Mouse (Mus musculus) adrenal gland, postnatal 4 days (tissue): ENCODE measurements around the gene Gnb5. TPM values are rescaled to one million over a fixed set of nuclear protein-coding genes. Genes with fewer than 3 reads are reported as not detected.
"Not testable (repeated sequence)": the region's sequence is repeated elsewhere in the genome, so short reads cannot be mapped to it uniquely, and the experiment has no call there.

Experiments used
- DNase-seq, 2 experiments: peaks; one replicate each; pipeline ENCODE4 v3.0.0; 2021 to 2022; ENCODE audit warnings: low spot score in 2 of 2, mixed read lengths in 2 of 2
- total RNA-seq, 2 experiments: library from RNA; stranded (reverse); gene quantifications; 2 replicates each; pipeline ENCODE4 v1.2.3; 2021

Gene Gnb5
- total RNA-seq, 2 experiments from 2014 or later: 33.8 to 37.2 TPM

DNA sequence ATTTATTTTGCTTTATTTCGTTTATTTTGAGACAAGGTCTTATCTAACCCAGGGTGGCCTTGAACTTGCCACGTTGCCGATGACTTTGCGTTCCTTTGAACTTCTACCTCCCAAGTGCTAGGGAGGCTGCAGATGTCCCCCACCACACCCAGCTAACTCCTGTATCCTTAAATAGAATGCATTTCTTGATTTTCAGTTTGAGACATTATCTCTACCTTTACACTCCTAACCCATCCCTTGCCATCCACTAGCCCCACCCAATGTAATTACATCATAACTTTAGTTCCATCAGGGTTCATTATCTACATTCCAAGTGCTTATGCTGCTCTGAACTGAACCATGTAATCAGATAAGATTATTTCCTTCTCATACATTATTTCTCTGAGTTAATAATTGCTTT lies 49.7 kb downstream of the Gnb5 start:
- no peak for DNase-seq

GRCm38 (mm10) chr9:75357087-75357654 lies 51.1 kb downstream of the Gnb5 start:
- no peak for DNase-seq

GRCm38 (mm10) chr9:75361699-75362098 lies 55.6 kb downstream of the Gnb5 start:
- DNase-seq: peak; percentile 37 to 70

GRCm38 (mm10) chr9:75362201-75362600 lies 56.1 kb downstream of the Gnb5 start:
- DNase-seq: no peak

GRCm38 (mm10) chr9:75363001-75363400 lies 56.9 kb downstream of the Gnb5 start:
- no peak for DNase-seq

GRCm38 (mm10) chr9:75363702-75364101 lies 57.6 kb downstream of the Gnb5 start:
- DNase-seq: not testable (repeated sequence)

GRCm38 (mm10) chr9:75365195-75365594 lies 59.1 kb downstream of the Gnb5 start:
- no peak for DNase-seq

DNA sequence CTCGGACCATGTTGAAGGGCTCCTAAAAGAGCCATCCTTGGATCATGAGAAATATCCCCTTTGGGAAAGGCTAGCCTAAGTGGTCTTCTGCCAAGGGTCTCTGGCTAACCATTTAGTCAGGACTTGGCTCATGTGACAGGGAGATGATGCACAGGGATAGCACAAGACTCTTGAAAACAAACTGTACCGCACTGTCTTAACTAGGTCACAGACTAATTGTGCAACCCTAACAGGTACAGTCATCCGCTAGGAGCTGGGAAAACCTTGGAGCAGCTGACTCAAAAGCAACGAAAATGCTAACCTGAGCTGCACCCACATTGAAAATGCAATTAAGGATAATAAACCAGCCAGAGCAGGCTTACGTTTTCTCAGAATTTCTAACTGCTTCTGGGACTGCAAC lies 60.1 kb downstream of the Gnb5 start:
- DNase-seq: no peak

- DNase-seq: no peak
Observed at GRCm38 (mm10) chr9:75368779-75369178, 62.7 kb downstream of the Gnb5 start.

- no peak for DNase-seq
Observed at GRCm38 (mm10) chr9:75375606-75376005, 69.5 kb downstream of the Gnb5 start.

- DNase-seq: no peak
Observed at GRCm38 (mm10) chr9:75376428-75376827, 70.3 kb downstream of the Gnb5 start.

DNA sequence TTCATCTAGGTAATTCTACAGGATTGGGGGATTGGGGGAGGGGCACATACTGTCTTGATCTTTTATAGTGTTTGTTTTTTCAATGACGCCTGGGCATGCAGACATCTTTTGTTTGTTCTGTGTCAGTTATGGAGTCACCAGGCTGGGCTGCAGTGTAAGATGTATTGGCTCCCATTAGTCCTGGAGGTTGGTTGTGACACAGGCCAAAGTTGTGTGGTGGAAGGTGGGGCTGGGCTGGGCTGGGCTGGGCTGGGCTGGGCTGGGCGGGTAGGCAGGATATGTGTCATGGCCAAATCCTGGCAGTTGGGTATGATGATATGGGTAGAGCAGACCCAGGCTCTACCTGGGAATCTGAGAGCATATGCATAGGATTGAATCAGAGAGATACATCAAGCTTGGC lies 72.7 kb downstream of the Gnb5 start:
- DNase-seq: no peak

GRCm38 (mm10) chr9:75382825-75383224 lies 76.7 kb downstream of the Gnb5 start:
- no peak for DNase-seq

GRCm38 (mm10) chr9:75383785-75384184 lies 77.7 kb downstream of the Gnb5 start:
- no peak for DNase-seq

DNA sequence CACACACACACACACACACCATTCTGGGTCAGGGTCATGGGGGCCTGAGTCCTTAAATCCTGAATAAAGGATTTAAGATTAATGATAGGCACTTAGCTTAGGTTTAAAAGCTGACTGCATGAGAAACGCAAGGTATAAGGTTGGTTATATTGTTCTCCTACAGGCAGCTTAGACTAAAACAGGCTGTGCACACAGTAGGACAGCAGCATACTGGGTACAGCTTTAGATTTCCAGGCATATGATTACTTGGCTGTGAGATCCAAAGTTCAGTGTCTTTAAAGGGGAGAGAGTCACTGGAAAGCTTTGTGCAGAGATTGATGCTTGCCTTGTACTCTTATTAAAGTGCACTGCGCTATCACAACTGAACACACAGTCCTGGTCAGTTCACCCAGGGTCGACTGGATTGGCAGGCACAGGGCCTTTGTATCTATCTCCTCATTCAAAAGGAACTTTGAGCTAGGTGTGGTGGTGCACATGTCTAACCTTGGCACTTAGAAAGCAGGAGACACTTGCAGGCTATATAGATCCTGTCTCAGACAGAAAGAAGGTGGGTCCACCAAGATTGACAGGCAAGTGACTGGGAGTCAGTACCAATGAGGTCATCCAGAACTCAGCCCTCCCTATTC lies 78.4 kb downstream of the Gnb5 start:
- DNase-seq: no peak

- DNase-seq: no peak
Observed at GRCm38 (mm10) chr9:75385218-75385974, 79.3 kb downstream of the Gnb5 start.

- DNase-seq: no peak
Observed at GRCm38 (mm10) chr9:75393251-75393650, 87.2 kb downstream of the Gnb5 start.

Other genes with a start within 250 kb of the Gnb5 start
- 10 to 100 TPM; 33.6 to 37.9 TPM for gene Myo5a, start 235.3 kb upstream of the Gnb5 start, total RNA-seq
- gene Myo5c, start 74.3 kb upstream of the Gnb5 start, total RNA-seq: 1 to 10 TPM; 1.8 to 5.0 TPM
- under 1 TPM in 1 of 2 experiments, not detected in 1; 0.25 TPM for gene Bcl2l10, start 41.5 kb downstream of the Gnb5 start, total RNA-seq
- gene Mapk6, start 103.7 kb downstream of the Gnb5 start, total RNA-seq: 10 to 100 TPM; 45.4 to 46.7 TPM
- gene Leo1, start 135.2 kb downstream of the Gnb5 start, total RNA-seq: 10 to 100 TPM; 36.0 to 37.0 TPM